Mouse (Mus musculus) liver, postnatal 0 days (tissue): ENCODE results near the gene Olfr92.

Experiments
- CTCF ChIP-seq: sonication (generic); IDR thresholded peaks from 2 replicates; pipeline ENCODE4 v1.5.1; 2016; ENCODE audit warnings: antibody characterized with exemption, low read depth
- EP300 ChIP-seq: IDR thresholded peaks from 2 replicates; pipeline ENCODE4 v1.6.1; 2016; ENCODE audit warnings: antibody characterized with exemption, low read depth, mild to moderate bottlenecking

- TF ChIP-seq EP300 = no peak
- TF ChIP-seq CTCF = no peak
Measured at GRCm38 (mm10) chr17:37067861-37068260, 52.0 kb downstream of the Olfr92 start.
